Mouse (Mus musculus): Measurements from ENCODE around the gene Taf5. TPM values are rescaled to one million over a fixed set of nuclear protein-coding genes. Genes with fewer than 3 reads are reported as not detected.

Taf5 gene
- polyA plus RNA-seq, 1 experiment from 2014 or later, result 3.6 TPM

Other genes starting within 250 kb of the Taf5 start
- gene Ina, start 53.0 kb upstream of the Taf5 start, polyA plus RNA-seq (2015; fragmentation: Nextera tagmentation; extraction: Ambion mirVana), result 5.6 and 7.9 TPM in 2 replicates
- 37.6 and 45.3 TPM in 2 replicates for gene Nt5c2, start 52.6 kb upstream of the Taf5 start, polyA plus RNA-seq (2015; fragmentation: Nextera tagmentation; extraction: Ambion mirVana)
- 16.1 and 16.7 TPM in 2 replicates for gene Pcgf6, start 16.8 kb upstream of the Taf5 start, polyA plus RNA-seq (2015; fragmentation: Nextera tagmentation; extraction: Ambion mirVana)
- gene Usmg5, start 22.9 kb downstream of the Taf5 start, polyA plus RNA-seq (2015; fragmentation: Nextera tagmentation; extraction: Ambion mirVana), result 1,592 and 1,616 TPM in 2 replicates
- 7.1 and 7.4 TPM in 2 replicates for gene Pdcd11, start 23.0 kb downstream of the Taf5 start, polyA plus RNA-seq (2015; fragmentation: Nextera tagmentation; extraction: Ambion mirVana)
- 5.8 and 6.4 TPM in 2 replicates for gene Calhm2, start 70.5 kb downstream of the Taf5 start, polyA plus RNA-seq (2015; fragmentation: Nextera tagmentation; extraction: Ambion mirVana)
- not detected in 2 replicates for gene Calhm1, start 76.5 kb downstream of the Taf5 start, polyA plus RNA-seq (2015; fragmentation: Nextera tagmentation; extraction: Ambion mirVana)
- gene Calhm3, start 90.0 kb downstream of the Taf5 start, polyA plus RNA-seq (2015; fragmentation: Nextera tagmentation; extraction: Ambion mirVana), result 0.88 and 1.1 TPM in 2 replicates
- 3.7 and 4.2 TPM in 2 replicates for gene Neurl1a, start 111.1 kb downstream of the Taf5 start, polyA plus RNA-seq (2015; fragmentation: Nextera tagmentation; extraction: Ambion mirVana)